Mouse (Mus musculus) CD8-positive naive resting alpha-beta T cell, adult 2 months (primary cell): ENCODE measurements at regions not wholly inside any gene's neighbourhood (a gene's known extent, or its start where the extent isn't known, plus 50 kb on each side); places are given as distances from the start of the nearest gene placed in this dataset.

Experiments
- DNase-seq, 2 experiments: peaks; one replicate each; pipeline ENCODE4 v3.0.0; 2022; ENCODE audit warnings: low read depth in 2 of 2, low spot score in 2 of 2

- DNase-seq: no peak
Observed at GRCm38 (mm10) chr3:35314177-35314576, 439.7 kb upstream of the Atp11b start.

GRCm38 (mm10) chr3:35315162-35315561 lies 438.7 kb upstream of the Atp11b start:
- DNase-seq: no peak

- peak; percentile 18 to 42 for DNase-seq
Observed at GRCm38 (mm10) chr3:35318348-35318747, 435.6 kb upstream of the Atp11b start.

GRCm38 (mm10) chr3:35320844-35321393 lies 433.0 kb upstream of the Atp11b start:
- no peak for DNase-seq

DNA sequence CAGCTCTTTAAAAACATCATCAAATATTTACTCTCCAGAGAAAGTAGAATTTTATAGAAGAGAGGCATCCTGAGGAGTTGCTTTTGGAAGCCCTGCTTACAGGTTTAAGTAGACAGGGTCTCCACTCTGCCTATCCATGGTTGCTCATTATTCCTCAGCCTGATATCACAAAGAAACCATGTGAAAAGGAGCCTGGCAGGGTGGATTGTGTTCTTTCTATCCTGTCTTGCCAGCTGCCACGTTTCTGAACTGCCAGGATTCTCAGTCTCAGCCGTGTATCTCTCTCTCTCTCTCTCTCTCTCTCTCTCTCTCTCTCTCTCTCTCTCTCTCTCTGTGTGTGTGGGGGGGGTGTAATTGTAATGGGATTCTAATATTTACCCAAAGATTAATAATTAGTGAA lies 431.9 kb upstream of the Atp11b start:
- DNase-seq: no peak

GRCm38 (mm10) chr3:35322899-35323298 lies 431.0 kb upstream of the Atp11b start:
- no peak for DNase-seq

GRCm38 (mm10) chr3:35323450-35324077 lies 430.3 kb upstream of the Atp11b start:
- DNase-seq: peak in 1 of 2 experiments; percentile 36

DNA sequence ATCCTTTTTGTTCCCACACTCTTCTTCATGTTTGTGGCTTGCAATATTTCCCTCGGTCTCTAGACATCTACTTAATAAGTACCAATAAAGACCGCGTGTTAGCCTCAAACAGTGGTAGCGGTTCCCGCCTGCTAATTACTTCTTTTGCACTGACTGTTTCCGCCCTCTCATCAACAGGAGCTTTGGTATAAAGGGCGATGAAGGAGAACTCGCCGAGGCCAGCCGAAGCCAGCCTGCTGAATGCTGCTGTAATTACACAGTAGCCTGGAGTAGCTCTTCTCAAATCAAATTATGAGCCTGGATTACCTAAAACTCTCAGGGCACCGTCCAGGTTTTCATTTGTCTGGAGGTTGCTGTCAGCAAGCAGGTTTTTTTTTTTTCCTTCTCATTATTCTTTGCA lies 429.7 kb upstream of the Atp11b start:
- no peak for DNase-seq

GRCm38 (mm10) chr3:35332534-35333272 lies 421.2 kb upstream of the Atp11b start:
- no peak for DNase-seq

DNA sequence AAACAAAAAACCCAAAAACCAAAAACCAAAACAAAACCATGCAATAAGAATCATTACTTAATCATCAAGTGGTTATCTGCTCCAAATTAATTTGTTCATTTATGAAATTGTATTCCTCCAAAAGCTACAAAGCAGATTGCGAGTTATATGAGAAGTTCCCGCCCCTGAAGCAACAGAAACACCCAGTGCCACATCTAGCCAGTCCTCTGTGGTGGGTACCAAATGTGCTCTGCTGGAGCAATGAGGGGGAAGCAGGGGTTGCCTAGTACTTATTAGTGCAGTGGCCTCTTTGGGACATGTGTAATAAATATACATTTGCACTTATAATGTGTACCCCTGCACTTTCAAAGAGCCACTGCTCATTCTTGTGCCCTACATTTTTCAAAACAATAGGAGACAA lies 419.9 kb upstream of the Atp11b start:
- DNase-seq: no peak

- no peak for DNase-seq
Observed at GRCm38 (mm10) chr3:35334546-35334945, 419.4 kb upstream of the Atp11b start.

DNA sequence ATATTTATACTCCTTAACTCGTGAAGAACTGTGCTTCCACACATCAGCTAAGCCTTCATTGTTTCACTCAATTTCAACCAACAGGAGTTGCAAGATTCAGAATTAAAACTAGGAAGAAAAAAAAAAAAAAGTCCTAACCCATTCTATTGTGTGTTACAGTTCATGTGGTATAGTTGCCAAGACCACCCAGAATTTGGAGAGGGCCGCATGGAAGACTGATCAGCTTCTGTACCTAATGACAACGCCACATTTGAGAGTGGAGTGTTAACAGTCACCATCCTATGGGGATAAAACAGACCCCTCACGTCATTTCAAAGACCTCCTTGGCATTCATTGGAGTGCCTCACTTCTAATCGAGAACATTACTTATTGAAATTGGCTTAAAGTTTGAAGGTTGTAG lies 418.1 kb upstream of the Atp11b start:
- no peak for DNase-seq

DNA sequence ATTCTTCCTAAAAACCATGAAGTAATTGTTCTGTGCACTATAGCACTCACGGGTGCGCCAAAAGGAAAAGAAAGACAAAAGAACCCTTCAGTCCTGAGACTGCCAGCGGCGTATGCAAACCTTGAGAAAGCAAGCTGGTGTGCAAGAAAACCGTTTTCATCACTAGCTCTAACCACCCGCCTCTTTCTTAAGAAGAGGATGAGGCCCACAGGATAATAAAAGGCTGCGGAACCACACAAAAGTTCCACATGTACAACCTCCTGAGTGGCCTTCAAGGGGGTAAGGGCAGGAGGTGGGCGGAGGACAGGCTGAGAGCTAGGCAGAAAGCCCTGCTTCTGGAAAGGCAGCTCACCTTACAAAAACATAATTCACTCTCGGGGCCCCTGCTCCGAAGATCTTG lies 413.4 kb upstream of the Atp11b start:
- DNase-seq: no peak

- DNase-seq: no peak
Observed at GRCm38 (mm10) chr3:35340935-35341800, 412.7 kb upstream of the Atp11b start.

GRCm38 (mm10) chr3:35341840-35342239 lies 412.1 kb upstream of the Atp11b start:
- DNase-seq: no peak

DNA sequence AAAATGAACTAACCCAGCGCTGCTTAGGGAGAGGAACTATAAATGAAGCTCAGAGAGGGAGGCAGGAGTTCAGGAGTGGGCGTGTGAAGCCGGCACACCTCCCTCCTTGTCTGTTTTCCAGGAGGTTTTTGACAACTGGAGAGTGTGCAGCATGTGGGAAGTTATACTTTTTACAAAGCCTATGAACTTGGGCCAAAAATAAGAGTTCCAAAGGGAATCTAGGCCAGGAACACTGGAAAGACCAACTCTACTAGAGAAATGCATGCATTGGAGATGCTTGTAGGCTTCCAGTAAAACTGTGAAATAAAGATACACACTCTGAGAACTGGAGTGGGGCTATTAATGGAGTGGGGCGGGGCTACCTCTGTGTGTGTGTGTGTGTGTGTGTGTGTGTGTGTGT lies 411.3 kb upstream of the Atp11b start:
- DNase-seq: no peak

DNA sequence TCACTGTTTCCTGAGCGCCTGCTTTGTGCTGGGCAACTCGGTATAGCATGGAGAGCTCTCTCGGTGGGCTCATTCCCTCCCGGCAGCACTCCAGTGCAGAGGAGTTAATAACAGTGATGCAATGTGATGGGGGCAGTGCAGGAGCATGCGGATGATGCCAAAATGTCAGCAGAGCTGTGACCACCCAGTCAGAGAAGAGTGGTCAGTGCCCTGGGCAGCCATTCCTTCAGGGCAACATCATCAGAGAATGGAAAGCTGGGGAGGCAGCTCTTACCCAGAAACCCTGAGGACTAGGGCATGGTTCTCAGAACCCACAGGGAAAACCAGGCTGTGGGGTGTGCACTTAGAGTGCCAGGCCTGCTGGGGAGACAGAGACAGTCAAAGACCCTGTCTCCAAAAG lies 410.0 kb upstream of the Atp11b start:
- DNase-seq: no peak

DNA sequence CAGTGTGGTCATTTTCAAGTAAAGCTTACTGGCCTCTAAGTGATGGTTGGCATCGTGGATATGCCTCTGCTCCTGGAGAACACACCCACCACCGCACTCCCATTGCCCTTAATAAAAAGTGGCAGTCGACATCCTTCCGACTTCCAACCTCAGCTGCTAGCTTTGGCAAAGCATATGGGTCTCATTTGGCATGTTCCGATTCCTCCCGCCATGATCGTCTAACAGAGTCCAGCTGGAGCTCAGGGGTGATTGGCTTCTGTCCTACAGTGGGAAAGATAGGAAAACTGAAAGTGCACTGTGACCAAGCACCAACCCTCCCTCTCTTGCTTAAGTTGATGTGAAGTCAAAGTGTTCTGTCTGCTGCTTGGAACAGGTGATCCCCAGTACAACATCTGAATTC lies 404.8 kb upstream of the Atp11b start:
- no peak for DNase-seq

- no peak for DNase-seq
Observed at GRCm38 (mm10) chr3:35353442-35353841, 400.5 kb upstream of the Atp11b start.

DNA sequence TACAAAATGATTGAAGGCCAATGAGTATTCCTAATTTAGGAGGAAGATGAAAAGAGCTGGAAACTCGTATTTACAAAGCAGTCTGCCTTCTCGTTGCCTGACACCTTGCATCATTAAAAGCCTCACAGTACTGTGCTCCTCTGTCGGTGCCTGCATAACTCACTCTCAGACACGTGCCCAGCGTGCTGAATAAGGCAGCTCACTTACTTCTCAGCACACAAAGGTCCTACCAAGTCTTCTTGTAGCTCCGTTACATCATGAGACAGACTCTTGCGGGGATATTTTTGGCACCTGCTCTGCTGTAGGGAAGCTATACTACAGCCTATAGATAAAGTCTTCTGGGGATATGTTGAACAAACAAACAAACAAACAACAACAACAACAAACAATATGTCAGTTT lies 400.0 kb upstream of the Atp11b start:
- no peak for DNase-seq

DNA sequence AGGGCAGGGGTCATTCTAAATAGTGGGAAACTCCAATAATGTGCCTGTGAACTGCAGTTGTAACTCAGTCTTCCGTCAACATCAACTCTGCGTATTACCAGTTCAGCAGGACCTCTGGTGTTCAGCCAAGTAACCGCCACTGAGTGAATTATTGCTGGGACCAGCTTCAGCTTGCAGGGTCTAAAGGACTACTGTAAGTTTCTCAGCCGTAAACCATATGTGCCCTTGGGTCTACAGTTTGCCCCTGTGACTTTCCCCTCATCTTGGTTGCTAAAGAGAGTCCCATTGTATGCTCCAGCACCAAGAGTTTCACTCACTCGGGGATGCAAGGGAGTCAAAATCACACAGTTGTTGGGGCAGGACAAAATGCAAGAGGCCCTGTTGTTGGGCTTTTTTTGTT lies 399.6 kb upstream of the Atp11b start:
- no peak for DNase-seq

DNA sequence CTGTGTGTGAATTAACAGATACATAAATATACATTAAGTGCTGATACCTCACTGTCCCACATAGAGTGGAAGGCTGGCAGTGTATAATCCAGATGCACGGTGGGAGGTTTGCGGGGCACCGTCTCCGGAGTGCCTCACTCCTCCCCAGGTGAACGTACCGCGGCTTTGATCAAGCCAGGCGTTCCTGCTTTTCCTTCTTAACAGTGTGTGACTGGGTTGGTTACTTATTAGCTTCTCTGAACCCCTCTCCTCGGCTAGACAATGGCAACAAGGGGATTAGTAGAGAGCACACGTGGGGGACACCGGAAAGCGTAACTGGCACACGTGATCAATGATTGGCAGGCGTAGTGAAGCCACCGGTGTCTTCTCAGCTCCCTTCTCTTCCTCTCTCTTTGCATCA lies 396.8 kb upstream of the Atp11b start:
- no peak for DNase-seq
